Mouse (Mus musculus) G1E (cell line): ENCODE measurements around the gene Csnk1g2. TPM values are rescaled to one million over a fixed set of nuclear protein-coding genes. Genes with fewer than 3 reads are reported as not detected.

Source experiments
- ATAC-seq: 2 replicates; pipeline ENCODE4 v1.8.0; 2016; ENCODE audit warnings: mild to moderate bottlenecking; ENCODE audit not compliant: insufficient number of reproducible peaks, poor library complexity, low FRiP score, severe bottlenecking; ENCODE audit errors: extremely low read depth
- DNase-seq: peaks from one replicate; pipeline ENCODE4 v3.0.0; 2012; ENCODE audit warnings: low spot score
- H3K27me3 ChIP-seq: 2 replicates; pipeline ENCODE4 v1.6.1; 2012; ENCODE audit warnings: mild to moderate bottlenecking, low read length, inconsistent platforms; ENCODE audit not compliant: insufficient read depth
- H3K36me3 ChIP-seq: replicated peaks from 2 replicates; pipeline ENCODE3; 2012; ENCODE audit warnings: mild to moderate bottlenecking, inconsistent platforms
- H3K4me1 ChIP-seq: 2 replicates; pipeline ENCODE4 v1.6.1; 2012; ENCODE audit warnings: low read depth, low read length, inconsistent platforms, mixed read lengths; ENCODE audit not compliant: insufficient read depth
- H3K4me3 ChIP-seq: 2 replicates; pipeline ENCODE4 v1.5.1; 2012; ENCODE audit warnings: low read depth, mild to moderate bottlenecking, inconsistent platforms, low read length, moderate library complexity, mixed read lengths
- H3K9me3 ChIP-seq: replicated peaks from 2 replicates; pipeline ENCODE4 v1.6.1; 2012; ENCODE audit warnings: inconsistent platforms
- CTCF ChIP-seq: IDR thresholded peaks from 2 replicates; pipeline ENCODE4 v1.5.1; 2012; ENCODE audit warnings: low read depth, low read length, inconsistent platforms, mixed read lengths
- GATA1 ChIP-seq: IDR thresholded peaks from 2 replicates; pipeline ENCODE4 v1.6.1; 2012; ENCODE audit warnings: borderline replicate concordance, low read length, inconsistent platforms, mixed read lengths
- GATA2 ChIP-seq: IDR thresholded peaks from 2 replicates; pipeline ENCODE4 v1.6.1; 2012; ENCODE audit warnings: low read depth, low read length, inconsistent platforms, borderline replicate concordance
- POLR2AphosphoS5 ChIP-seq: IDR thresholded peaks from 2 replicates; pipeline ENCODE4 v1.6.1; 2012; ENCODE audit warnings: low read depth, low read length, inconsistent platforms; ENCODE audit not compliant: insufficient replicate concordance
- TAL1 ChIP-seq: conservative IDR thresholded peaks from 2 replicates; pipeline ENCODE4 v1.6.1; 2012; ENCODE audit warnings: low read depth, low read length, inconsistent platforms, mixed read lengths
- polyA plus RNA-seq: library from polyadenylated mRNA; stranded (reverse); fragments of >175 nt; gene quantifications from 2 replicates; pipeline ENCODE4 v1.2.3, GENCODE M21; 2012
- total RNA-seq, 2 experiments: library from RNA; stranded (forward) in 1 of 2; stranded (reverse) in 1 of 2; fragments of 200-1000 nt in 1 of 2; fragments of >200 nt in 1 of 2; fragmentation: Nextera tagmentation in 1 of 2; gene quantifications; 2 replicates each; pipeline ENCODE4 v1.2.3; 2014 to 2017

Csnk1g2 gene
- total and polyA plus RNA-seq, 3 experiments = 110 to 470 (median 189) TPM

DNA sequence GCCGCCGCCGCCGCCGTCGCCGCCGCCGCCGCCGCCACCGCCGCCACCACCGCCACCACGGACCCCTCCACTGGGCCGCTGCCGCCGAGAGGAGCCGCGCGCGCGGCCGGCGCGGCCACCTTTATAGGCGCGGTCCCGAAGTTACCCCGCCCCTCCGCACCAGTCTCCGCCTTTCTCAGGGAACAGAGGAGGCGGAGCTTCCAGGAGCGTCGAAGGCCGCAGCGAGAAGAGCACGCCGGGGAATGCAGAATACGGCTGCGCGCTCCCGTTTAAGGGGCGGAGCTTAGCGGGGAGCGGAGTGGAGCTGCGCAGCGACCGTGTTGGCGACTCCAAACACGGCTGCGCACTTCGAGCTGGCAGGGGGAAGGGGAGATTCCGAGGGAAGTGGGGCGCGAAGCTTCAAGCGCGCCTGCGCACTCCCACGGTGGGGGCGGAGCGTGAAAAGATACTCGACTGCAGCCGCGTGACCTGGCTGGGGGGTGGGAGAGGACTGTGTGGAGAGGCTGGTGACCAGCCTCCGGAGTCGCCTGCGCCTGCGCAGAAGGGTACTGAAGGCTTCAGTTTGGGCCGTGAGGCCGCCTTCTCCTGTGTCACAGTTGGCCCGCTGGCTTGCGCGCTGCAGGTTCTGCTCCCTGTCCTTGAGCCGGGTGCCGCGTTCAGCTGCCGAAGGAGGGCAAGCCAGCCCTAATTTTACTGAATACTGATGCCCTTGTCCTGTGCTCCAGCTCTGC, 53.7 kb downstream of the Csnk1g2 start:
- peaks cover 83% of the 10 kb centered on the region for H3K4me1 ChIP-seq
- no peaks in the 10 kb centered on the region for H3K27me3 ChIP-seq
- ATAC-seq (peak; percentile 54), DNase-seq (peak; percentile 93)
- no peaks in the 10 kb centered on the region for H3K9me3 ChIP-seq
- H3K36me3 ChIP-seq = peaks cover 41% of the 10 kb centered on the region
- peak overlapping the region; percentile 87 for H3K4me3 ChIP-seq
- no peak for TF ChIP-seq CTCF
- no peak for TF ChIP-seq GATA2
- no peak for TF ChIP-seq POLR2AphosphoS5
- no peak for TF ChIP-seq GATA1
- TF ChIP-seq TAL1 = no peak

DNA sequence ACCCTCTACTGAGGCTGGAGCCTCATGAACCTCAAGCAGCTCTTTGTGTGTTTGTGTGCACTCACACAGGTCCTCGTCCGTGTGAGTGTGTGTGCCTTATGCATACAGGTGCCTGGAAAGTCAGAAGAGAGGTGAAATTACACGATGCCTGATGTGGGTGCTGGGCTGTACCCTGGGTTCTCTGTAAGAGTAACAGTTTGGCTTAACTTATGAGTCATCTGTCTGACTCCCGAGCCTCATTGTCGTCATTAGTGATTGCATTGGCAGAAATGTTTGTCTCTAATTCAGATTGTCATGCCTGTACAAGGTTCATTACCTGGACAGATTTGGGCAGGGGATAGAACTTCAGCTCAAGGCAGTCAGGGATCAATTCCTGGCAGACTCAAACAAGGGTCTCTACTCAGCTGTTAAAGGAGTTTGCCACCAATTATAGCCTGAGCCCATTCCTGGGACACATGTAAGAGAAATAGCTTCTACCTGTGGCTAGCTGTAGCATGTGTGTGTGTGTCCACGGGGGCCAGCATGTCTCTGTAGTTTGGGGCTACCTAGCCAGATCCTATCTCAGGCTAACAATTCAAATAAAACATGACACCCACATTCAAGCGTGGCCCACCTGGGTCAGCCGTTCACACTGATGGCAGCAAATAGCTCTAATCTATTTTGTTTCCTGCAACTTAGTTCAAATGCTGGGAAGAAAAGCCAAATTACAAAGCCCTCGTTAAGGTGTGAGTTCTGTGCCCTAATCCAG, 54.7 kb downstream of the Csnk1g2 start:
- H3K4me1 ChIP-seq = peaks cover 74% of the 10 kb centered on the region
- H3K36me3 ChIP-seq = peaks cover 39% of the 10 kb centered on the region
- TF ChIP-seq GATA2 (no peak), GATA1 (no peak), TAL1 (no peak), CTCF (no peak)
- no peaks in the 10 kb centered on the region for H3K27me3 ChIP-seq
- ATAC-seq = no peak
- DNase-seq = no peak
- H3K4me3 ChIP-seq = peak overlapping the region; percentile 87
- H3K9me3 ChIP-seq = no peaks in the 10 kb centered on the region

DNA sequence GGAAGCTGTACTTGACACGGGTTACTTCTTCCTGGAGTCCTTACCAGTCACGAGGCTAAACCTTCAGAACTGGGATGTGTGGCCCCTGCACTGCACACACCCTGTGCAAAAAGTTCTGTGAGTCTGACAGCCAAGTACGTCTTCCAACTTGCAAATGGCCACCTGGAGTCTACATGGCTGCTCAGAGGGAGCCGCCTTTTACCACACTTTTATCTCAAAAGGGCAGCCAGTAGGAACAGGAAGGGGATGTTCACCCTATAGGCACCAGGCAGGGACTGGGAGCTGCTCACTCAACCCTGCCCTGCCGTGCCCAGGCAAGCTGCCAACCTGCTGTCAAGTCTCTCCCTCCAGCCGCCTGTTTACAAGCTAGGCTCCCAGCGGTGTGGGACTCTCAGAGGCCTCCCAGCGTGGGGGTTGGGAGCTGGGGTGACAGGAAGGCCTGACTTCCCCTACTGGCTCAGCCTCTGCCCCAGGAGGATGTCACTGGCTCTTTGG, 55.4 kb downstream of the Csnk1g2 start, which contains the start of gene Mknk2:
Gene Mknk2 (minus strand): TSS at position 171 of the 495 bp plus-strand sequence.
- Histone ChIP-seq H3K4me1 (peaks cover 70% of the 10 kb centered on the region), H3K36me3 (peaks cover 35% of the 10 kb centered on the region), H3K4me3 (peak within 1 kb of the TSS; percentile 87), H3K27me3 (no peaks in the 10 kb centered on the region), H3K9me3 (no peaks in the 10 kb centered on the region)
- ATAC-seq (peak; percentile 49), DNase-seq (peak; percentile 87)
- TF ChIP-seq CTCF (no peak), GATA1 (no peak), GATA2 (no peak), TAL1 (peak; percentile 73), POLR2AphosphoS5 (no peak)

DNA sequence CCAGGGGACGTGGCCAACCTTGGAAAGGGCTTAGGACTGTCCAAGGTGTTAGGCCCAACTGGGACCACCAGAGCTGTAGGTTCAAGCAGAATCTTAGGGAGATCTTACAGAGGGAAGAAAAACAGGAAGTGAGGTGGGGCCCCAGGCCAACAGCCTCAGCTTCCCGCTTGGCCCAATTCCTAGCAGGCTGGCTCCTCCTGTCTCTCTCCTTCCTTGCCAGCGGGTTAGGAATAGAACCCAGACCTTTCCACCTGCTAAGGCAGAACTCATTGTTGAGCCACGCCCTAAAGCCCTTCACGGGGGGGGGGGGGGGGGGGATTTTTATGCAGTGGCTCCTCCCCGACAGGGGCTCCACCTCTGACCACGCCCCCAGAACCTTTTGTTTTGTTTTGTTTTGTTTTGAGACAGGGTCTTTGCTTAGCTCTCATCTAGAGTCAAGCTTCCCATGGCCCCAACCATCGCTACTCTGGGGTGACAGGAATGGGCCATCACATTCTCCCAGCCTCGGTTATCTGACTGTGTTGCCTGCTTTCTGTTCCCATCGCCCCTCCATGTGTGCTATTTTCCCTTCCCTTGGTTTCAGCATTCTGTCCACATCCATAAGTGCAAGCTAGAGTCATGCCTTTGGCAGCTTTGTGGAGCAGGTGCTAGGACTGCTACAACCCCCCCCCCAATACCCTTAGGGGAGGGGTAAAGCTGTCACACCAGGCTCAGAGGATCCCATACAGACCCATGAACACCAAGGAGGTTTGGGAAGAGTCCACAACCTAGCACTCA, 56.2 kb downstream of the Csnk1g2 start:
- peaks cover 35% of the 10 kb centered on the region for H3K36me3 ChIP-seq
- ATAC-seq (no peak), DNase-seq (no peak)
- H3K4me1 ChIP-seq = peaks cover 70% of the 10 kb centered on the region
- H3K27me3 ChIP-seq = no peaks in the 10 kb centered on the region
- TF ChIP-seq TAL1 (no peak), CTCF (no peak), GATA2 (no peak), GATA1 (no peak), POLR2AphosphoS5 (no peak)
- peak overlapping the region; percentile 87 for H3K4me3 ChIP-seq
- no peaks in the 10 kb centered on the region for H3K9me3 ChIP-seq

DNA sequence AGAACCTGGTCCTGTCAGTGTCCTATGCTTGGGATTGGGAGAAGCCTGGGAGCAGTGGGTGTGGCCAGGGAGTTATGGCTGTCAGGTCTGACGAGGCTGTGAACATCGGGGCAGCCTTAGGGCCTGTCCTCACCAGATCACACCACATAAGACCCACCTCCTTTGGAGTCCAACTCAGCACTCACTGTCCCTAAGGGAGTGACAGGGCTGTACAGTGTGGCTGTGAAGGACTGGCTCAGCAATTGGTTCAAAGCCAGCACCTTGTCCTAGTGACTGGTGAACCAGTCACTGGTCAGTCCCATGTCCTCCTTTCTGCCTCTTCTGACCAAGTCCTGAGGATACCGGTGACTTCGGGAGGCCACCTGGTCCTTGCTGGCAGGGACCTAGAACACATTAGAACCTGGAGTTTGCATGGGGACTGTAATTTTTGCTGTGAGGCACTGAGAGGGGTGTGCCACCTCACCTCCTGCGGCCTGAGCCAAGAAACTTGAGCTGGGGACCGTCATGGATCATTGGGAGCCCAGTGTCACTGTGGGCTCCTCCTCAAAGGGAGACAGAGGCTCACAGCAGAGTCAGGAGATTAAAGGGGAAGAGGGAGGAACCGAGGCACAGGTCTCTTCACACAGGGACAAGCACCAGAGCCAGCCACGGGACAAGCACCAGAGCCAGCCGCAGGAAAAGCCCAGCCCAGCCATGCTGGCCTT, 57.1 kb downstream of the Csnk1g2 start:
- TF ChIP-seq TAL1 (no peak), GATA2 (no peak), CTCF (no peak), POLR2AphosphoS5 (no peak), GATA1 (no peak)
- no peak for DNase-seq
- H3K4me1 ChIP-seq = peaks cover 69% of the 10 kb centered on the region

More for the DNA sequence above, 57.1 kb downstream of the Csnk1g2 start:
- H3K27me3 ChIP-seq = no peaks in the 10 kb centered on the region
- no peaks in the 10 kb centered on the region for H3K9me3 ChIP-seq
- H3K4me3 ChIP-seq = peak overlapping the region; percentile 87; the same call in 1 of the 2 replicates
- no peak for ATAC-seq
- peaks cover 34% of the 10 kb centered on the region for H3K36me3 ChIP-seq
